Mouse (Mus musculus) liver, embryonic 14.5 days (tissue): ENCODE results near the gene Lhfpl5.
A peak's percentile ranks its signal among the peaks of the same experiment; 100 is the strongest.

ENCODE experiments used
- CTCF ChIP-seq: IDR thresholded peaks from 2 replicates; pipeline ENCODE4 v1.5.1; 2016; ENCODE audit warnings: antibody characterized with exemption, low read depth, control low read depth
- EP300 ChIP-seq: IDR thresholded peaks from 2 replicates; pipeline ENCODE4 v1.6.1; 2016; ENCODE audit warnings: antibody characterized with exemption, low read depth

DNA sequence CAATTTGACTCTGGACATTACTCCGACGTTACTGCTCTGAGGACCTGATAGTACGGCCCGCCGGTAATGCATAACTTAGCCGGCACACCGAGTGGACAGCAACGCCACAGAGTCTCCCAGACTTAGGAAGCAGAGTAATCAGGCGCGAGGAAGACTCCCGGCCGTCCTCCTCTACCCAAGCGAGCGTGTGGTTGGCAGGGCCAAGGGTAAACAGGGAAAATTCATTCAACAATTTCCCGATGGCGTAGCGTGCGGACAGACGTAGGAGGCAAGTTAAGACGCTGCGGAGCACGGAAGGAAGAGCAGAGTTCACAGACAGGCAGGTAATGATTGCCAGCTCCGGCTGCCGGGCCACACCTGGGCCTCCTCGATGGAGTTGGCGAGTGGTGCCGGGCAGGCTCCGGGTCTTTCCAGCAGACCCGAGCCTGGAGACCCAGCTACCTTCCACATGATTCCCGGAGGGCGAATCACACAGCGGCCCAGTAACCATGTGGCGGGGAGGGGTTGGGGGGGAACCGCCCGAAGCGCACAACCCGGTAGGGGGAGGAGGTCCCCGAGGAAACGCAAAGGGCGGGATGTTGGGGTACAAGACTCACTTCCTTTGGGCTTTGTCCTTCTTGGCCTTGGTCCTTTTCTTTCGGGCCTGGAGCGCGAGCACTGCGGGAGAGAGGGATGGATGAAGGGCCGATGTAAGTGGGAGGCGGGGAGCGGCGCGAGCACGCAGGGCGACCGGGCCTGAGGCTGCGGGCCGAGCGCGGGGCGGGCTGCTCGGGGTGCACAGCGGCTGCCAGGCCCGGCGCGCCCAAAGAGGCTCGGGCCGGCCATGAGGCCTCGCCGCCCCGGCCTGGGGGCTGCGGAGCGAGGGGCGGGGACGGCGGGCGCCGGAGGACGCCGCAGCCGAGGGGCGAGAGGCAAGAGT is 46.2 kb downstream of the Lhfpl5 start:
- TF ChIP-seq CTCF (peak; percentile 12; the same call in 1 of the 2 replicates), EP300 (no peak)
